Mouse (Mus musculus) brain, embryonic 14.5 days (tissue): ENCODE measurements around the gene Mdn1.

Experiments
- CTCF ChIP-seq: fragments of 200-500 bp; IDR thresholded peaks from 2 replicates; pipeline ENCODE4 v1.5.1; 2012; ENCODE audit warnings: inconsistent platforms, mild to moderate bottlenecking, moderate library complexity, borderline replicate concordance; ENCODE audit not compliant: insufficient read depth, insufficient read length; ENCODE audit errors: extremely low read depth
- POLR2A ChIP-seq: fragments of 200-500 bp; IDR thresholded peaks from 2 replicates; pipeline ENCODE4 v1.6.1; 2012; ENCODE audit warnings: mild to moderate bottlenecking, inconsistent platforms, borderline replicate concordance; ENCODE audit not compliant: poor library complexity, insufficient read depth, insufficient read length, severe bottlenecking; ENCODE audit errors: extremely low read depth

- TF ChIP-seq CTCF (peak; percentile 38; the same call in 1 of the 2 replicates), POLR2A (no peak)
These were observed 11.4 kb downstream of the Mdn1 start for GRCm38 (mm10) chr4:32668291-32668690.
